Mouse (Mus musculus) stomach, embryonic 16.5 days (tissue): ENCODE measurements around the gene Ccl7. TPM values are rescaled to one million over a fixed set of nuclear protein-coding genes. Genes with fewer than 3 reads are reported as not detected.

Source experiments
- ATAC-seq: fragments of 200-750 bp; cut with Nextera tagmentation; 2 replicates; pipeline ENCODE4 v1.8.0; 2017; ENCODE audit warnings: moderate number of reproducible peaks, moderate TSS enrichment; ENCODE audit not compliant: insufficient read depth, low FRiP score
- H3K27ac ChIP-seq: fragments of 300-500 bp; sonication (generic); 2 replicates; pipeline ENCODE4 v1.5.1; 2014; ENCODE audit warnings: low read length
- H3K27me3 ChIP-seq: fragments of 300-500 bp; sonication (generic); 2 replicates; pipeline ENCODE4 v1.6.1; 2014; ENCODE audit warnings: low read length, control low read depth, mixed read lengths; ENCODE audit not compliant: control insufficient read depth, insufficient read depth
- H3K36me3 ChIP-seq: fragments of 300-500 bp; sonication (generic); 2 replicates; pipeline ENCODE4 v1.6.1; 2014; ENCODE audit warnings: low read length; ENCODE audit not compliant: control insufficient read depth, insufficient read depth
- H3K4me1 ChIP-seq: fragments of 300-500 bp; sonication (generic); 2 replicates; pipeline ENCODE4 v1.6.1; 2014; ENCODE audit warnings: low read length, control low read depth, mixed read lengths; ENCODE audit not compliant: control insufficient read depth, insufficient read depth
- H3K4me2 ChIP-seq: fragments of 300-500 bp; sonication (generic); 2 replicates; pipeline ENCODE4 v1.6.1; 2014; ENCODE audit warnings: low read depth, low read length, mixed read lengths
- H3K4me3 ChIP-seq: fragments of 300-500 bp; sonication (generic); replicated peaks from 2 replicates; pipeline ENCODE4 v1.5.1; 2014; ENCODE audit warnings: mild to moderate bottlenecking, low read length
- H3K9ac ChIP-seq: fragments of 300-500 bp; sonication (generic); 2 replicates; pipeline ENCODE4 v1.6.1; 2014; ENCODE audit warnings: low read length
- H3K9me3 ChIP-seq: fragments of 300-500 bp; sonication (generic); replicated peaks from 2 replicates; pipeline ENCODE4 v1.6.1; 2016; ENCODE audit warnings: low read length, control low read depth; ENCODE audit not compliant: control insufficient read depth
- WGBS: fragments of 180-500 bp; shearing (Covaris S2); extraction: QIAGEN DNeasy Blood & Tissue Kit; methylation state at CpG from one replicate; pipeline ENCODE4 v1.1.7; 2014; 5-methylcytosine and 5-hydroxymethylcytosine counted together
- polyA plus RNA-seq: library from polyadenylated mRNA; unstranded; fragments of >200 nt; fragmentation: Nextera tagmentation; extraction: Ambion mirVana; gene quantifications from 2 replicates; pipeline ENCODE4 v1.2.1, GENCODE M21; 2015

Gene Ccl7
- polyA plus RNA-seq, 1 experiment from 2014 or later: 1.8 TPM

DNA sequence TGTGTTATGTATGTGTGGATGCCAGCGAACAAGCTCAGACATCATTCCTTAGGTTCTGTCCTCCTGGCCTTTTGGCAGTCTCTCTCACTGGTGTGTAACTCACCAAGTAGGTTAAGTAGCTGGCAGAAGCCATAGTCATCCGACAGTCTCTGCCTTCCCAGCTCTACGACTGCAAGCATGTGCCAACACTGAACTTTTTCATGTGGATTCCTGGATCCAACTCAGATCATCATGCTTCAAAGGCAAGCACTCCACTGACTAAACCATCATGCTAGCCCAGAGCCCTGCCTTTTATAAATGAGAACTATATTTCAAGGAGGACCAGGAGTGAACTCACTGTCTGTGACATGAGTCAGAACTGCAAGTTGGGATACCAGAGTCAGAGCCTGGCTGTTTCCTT is 28.2 kb downstream of the Ccl7 start:
- no peak overlapping the region for H3K4me2 ChIP-seq
- H3K4me3 ChIP-seq: no peak overlapping the region
- 0 out of 2 replicates have a peak, but pooled peaks cover 5% of the 10 kb centered on the region for H3K4me1 ChIP-seq
- H3K36me3 ChIP-seq: no peaks in the 10 kb centered on the region
- H3K27ac ChIP-seq: no peak overlapping the region
- ATAC-seq: no peak
- 84% methylated on average over 3 of the region's 3 CpGs for WGBS
- H3K9ac ChIP-seq: no peak overlapping the region
- no peaks in the 10 kb centered on the region for H3K9me3 ChIP-seq
- H3K27me3 ChIP-seq: no peaks in the 10 kb centered on the region

DNA sequence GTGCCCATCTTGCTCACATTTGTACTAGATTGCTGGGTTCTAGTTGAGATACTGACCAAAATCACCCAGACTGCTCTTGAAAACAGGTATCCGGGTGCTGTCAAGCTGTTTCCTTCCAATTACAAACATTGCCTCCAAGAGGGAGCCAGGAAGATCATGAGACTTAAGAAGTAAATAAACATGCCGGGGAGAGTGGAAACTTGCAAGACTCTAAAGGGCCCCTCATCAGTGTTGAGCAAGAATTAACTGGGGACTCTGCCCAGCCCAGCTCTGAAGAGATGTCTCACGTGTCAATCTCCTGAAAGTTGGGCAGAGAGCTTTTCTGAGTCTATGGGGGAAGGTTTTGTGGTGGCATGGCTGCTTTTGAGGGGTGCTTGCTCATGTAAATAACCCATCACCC is 31.5 kb downstream of the Ccl7 start:
- H3K9ac ChIP-seq: no peak overlapping the region
- no peak overlapping the region for H3K4me3 ChIP-seq
- ATAC-seq: no peak
- H3K27me3 ChIP-seq: no peaks in the 10 kb centered on the region
- no peak overlapping the region for H3K27ac ChIP-seq
- H3K4me1 ChIP-seq: no peaks in the 10 kb centered on the region
- H3K9me3 ChIP-seq: no peaks in the 10 kb centered on the region
- H3K36me3 ChIP-seq: no peaks in the 10 kb centered on the region
- no peak overlapping the region for H3K4me2 ChIP-seq
- 52% methylated on average over 3 of the region's 3 CpGs for WGBS

DNA sequence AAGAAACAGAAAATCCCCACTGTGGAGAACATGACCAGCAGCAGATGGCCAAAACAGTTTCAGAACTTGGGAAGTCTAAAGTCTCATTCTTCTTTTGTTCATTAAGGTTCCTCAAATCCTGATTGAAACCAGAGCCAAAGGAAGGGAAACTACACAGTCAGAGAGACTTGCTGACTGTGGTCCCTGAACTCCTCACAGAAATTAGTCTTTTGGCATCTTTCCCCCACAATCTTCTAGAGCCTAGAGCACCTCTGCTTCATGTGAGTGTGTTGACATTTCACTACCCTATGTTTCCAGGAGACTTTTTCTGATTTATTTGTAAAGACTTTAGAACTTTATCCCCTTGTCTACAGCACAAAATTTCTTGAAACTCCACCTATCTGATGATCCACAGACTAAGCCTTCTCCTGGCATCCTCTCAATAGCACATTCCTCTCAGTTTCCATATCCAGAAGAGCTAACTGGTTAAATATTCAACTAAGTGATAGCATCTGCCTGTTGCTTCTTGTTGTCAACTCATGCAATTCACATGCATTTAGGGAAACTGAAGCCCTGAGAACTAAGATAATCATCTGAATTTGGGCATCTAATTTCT is 32.7 kb downstream of the Ccl7 start:
- Histone ChIP-seq H3K36me3 (no peaks in the 10 kb centered on the region), H3K4me2 (no peak overlapping the region), H3K9me3 (no peaks in the 10 kb centered on the region), H3K4me3 (no peak overlapping the region), H3K4me1 (no peaks in the 10 kb centered on the region), H3K27ac (0 out of 2 replicates have a peak overlapping the region, but pooled peaks have one; percentile 0), H3K27me3 (no peaks in the 10 kb centered on the region), H3K9ac (no peak overlapping the region)
- ATAC-seq: peak; percentile 73

DNA sequence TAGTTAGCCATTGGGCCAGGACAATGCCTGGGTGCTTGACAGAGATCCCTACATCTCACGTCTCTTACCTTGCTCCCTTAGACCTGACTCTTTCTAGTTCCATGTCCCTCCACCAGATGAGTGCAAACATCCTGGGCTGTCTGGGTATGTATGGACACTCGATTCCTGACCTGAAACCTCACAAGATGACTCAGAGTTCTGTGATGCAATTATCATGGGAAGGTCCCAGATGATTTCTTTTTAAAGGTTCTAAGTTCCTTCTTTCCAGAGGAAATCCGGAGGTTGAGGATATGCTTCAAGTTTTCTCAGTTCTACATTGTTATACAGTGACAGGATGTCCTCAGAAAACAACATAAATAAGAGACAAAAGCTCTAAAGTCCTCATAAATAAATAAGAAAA is 35.4 kb downstream of the Ccl7 start:
- WGBS: 72% methylated on average over 3 of the region's 3 CpGs
- Histone ChIP-seq H3K27ac (no peak overlapping the region), H3K9me3 (no peaks in the 10 kb centered on the region), H3K36me3 (no peaks in the 10 kb centered on the region), H3K9ac (no peak overlapping the region), H3K4me2 (no peak overlapping the region), H3K4me3 (no peak overlapping the region), H3K27me3 (no peaks in the 10 kb centered on the region), H3K4me1 (no peaks in the 10 kb centered on the region)
- ATAC-seq: no peak

DNA sequence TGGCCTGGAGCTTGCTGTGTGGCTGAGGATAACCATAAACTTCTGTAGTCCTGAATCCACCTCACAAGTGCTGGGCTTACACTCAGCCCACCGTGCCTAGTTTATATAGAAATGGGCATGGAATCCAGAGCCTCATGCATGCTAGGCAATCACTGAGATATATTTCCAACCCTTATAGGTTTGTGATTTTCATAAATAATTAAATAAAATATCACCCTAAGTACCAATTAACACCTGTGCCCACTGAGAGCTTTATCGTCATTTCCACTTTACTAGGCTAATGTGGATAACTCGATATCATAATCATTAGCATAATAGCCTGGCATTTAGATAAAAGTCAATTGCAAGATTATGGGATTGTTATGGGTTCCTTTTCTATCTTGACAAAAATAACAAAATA is 38.8 kb downstream of the Ccl7 start:
- Histone ChIP-seq H3K36me3 (no peaks in the 10 kb centered on the region), H3K9me3 (no peaks in the 10 kb centered on the region), H3K4me1 (no peaks in the 10 kb centered on the region), H3K4me2 (no peak overlapping the region), H3K27ac (no peak overlapping the region), H3K4me3 (no peak overlapping the region), H3K27me3 (no peaks in the 10 kb centered on the region), H3K9ac (no peak overlapping the region)
- 91% methylated on average over 3 of the region's 3 CpGs for WGBS
- ATAC-seq: no peak

Other genes with a start within 250 kb of the Ccl7 start
- 0.11 TPM in 1 of 2 replicates, not detected in the other for gene 5530401A14Rik, start 185.0 kb upstream of the Ccl7 start, polyA plus RNA-seq
- 0.22 and 0.27 TPM in 2 replicates for gene Asic2, start 77.3 kb upstream of the Ccl7 start, polyA plus RNA-seq
- 4.5 and 4.8 TPM in 2 replicates for gene Ccl2, start 10.1 kb upstream of the Ccl7 start, polyA plus RNA-seq
- gene Gm17268, start 7.2 kb upstream of the Ccl7 start, polyA plus RNA-seq: not detected in 2 replicates
- gene Ccl11, start 12.1 kb downstream of the Ccl7 start, polyA plus RNA-seq: 87.0 and 102 TPM in 2 replicates
- gene Ccl12, start 56.1 kb downstream of the Ccl7 start, polyA plus RNA-seq: 1.7 and 3.3 TPM in 2 replicates
- not detected in 2 replicates for gene Ccl8, start 69.5 kb downstream of the Ccl7 start, polyA plus RNA-seq